In genomic region chr5:81054628-81055027, GRCm38 (mm10) we compare ENCODE assay signal across 21 mouse cellular contexts.
"Had no signal": no experiment of that assay in that cellular context is flagged by ENCODE, and none has a peak within 500 bp of the region (broad histone marks: within the 10 kb centered on the region; RNA-seq: fewer than 3 reads in every experiment).

No protein-coding gene starts in this region.

- H3K9ac ChIP-seq: liver, embryonic 13.5 days had no signal

- H3K36me3 ChIP-seq: liver, embryonic 13.5 days had no signal

- H3K4me1 ChIP-seq: liver, embryonic 13.5 days had no signal

- H3K27me3 ChIP-seq: liver, embryonic 13.5 days had no signal

- H3K27ac ChIP-seq: left cerebral cortex, adult 2 months; liver, embryonic 13.5 days; stomach, postnatal 0 days had no signal

- H3K4me2 ChIP-seq: liver, embryonic 13.5 days; midbrain, embryonic 11.5 days had no signal

- H3K9me3 ChIP-seq: liver, embryonic 13.5 days had no signal

- ATAC-seq: intestine, embryonic 16.5 days had no signal

- DNase-seq: kidney, adult 18-20 months; kidney, adult 9 months; kidney, postnatal 14 days; kidney, postnatal 4 days; layer of hippocampus, adult 9-11 months; layer of hippocampus, postnatal 36 days; liver, embryonic 13.5 days; lung, adult 2 months; lung, postnatal 14 days; lung, postnatal 4 days; midbrain, embryonic 14.5 days; right cerebral cortex, adult 18-20 months; right cerebral cortex, postnatal 14 days; right cerebral cortex, postnatal 4 days; thymus, adult 2 months; thymus, postnatal 14 days; thymus, postnatal 4 days had no signal

- H3K4me3 ChIP-seq: left cerebral cortex, adult 2 months; liver, embryonic 13.5 days had no signal
